In genomic region chr17:66394571-66394970, GRCm38 (mm10) we compare ENCODE assay signal across 12 mouse cellular contexts. TPM values are rescaled to one million over a fixed set of nuclear protein-coding genes. Genes with fewer than 3 reads are reported as not detected.
DNase-seq lines count a peak whose midpoint lies in the region; ATAC-seq and TF ChIP-seq lines count a peak whose summit lies in the region.
"Had no signal": no experiment of that assay in that cellular context is flagged by ENCODE, and none has a peak within 500 bp of the region (broad histone marks: within the 10 kb centered on the region; RNA-seq: fewer than 3 reads in every experiment).

No protein-coding gene starts in this region.

- ATAC-seq in intestine, embryonic 15.5 days, result peak; percentile 20; the same call in 1 of the 2 replicates
- ATAC-seq in intestine, postnatal 0 days, result no peak
- no peak for ATAC-seq in megakaryocyte, adult 5-6 weeks (ENCODE audit: poor library complexity, severe bottlenecking)

- H3K36me3 ChIP-seq in intestine, embryonic 15.5 days, result no peaks in the 10 kb centered on the region
- H3K36me3 ChIP-seq in intestine, postnatal 0 days (ENCODE audit: control insufficient read depth, insufficient read depth), result no peaks in the 10 kb centered on the region
- H3K36me3 ChIP-seq: embryonic facial prominence, embryonic 12.5 days had no signal

- H3K4me2 ChIP-seq in intestine, embryonic 15.5 days (replicated peaks), result no peak overlapping the region
- H3K4me2 ChIP-seq in intestine, postnatal 0 days (replicated peaks; ENCODE audit: low read depth), result no peak overlapping the region
- H3K4me2 ChIP-seq: embryonic facial prominence, embryonic 12.5 days had no signal

- no peak overlapping the region for H3K4me3 ChIP-seq in intestine, embryonic 15.5 days (replicated peaks)
- no peak overlapping the region for H3K4me3 ChIP-seq in intestine, postnatal 0 days (ENCODE audit: low read depth, low read length)
- H3K4me3 ChIP-seq: embryonic facial prominence, embryonic 12.5 days; forebrain, embryonic 10.5 days had no signal

- no peak for TF ChIP-seq CTCF in intestine, postnatal 0 days (IDR thresholded peaks at IDR 0.05; ENCODE audit: low read depth)

- 27% methylated on average over 9 of the region's 9 CpGs for WGBS in intestine, embryonic 15.5 days
- 19% methylated on average over 9 of the region's 9 CpGs for whole genome bisulfite sequencing in intestine, postnatal 0 days

- H3K27me3 ChIP-seq in intestine, embryonic 15.5 days (replicated peaks), result no peaks in the 10 kb centered on the region
- no peaks in the 10 kb centered on the region for H3K27me3 ChIP-seq in intestine, postnatal 0 days (replicated peaks; ENCODE audit: control insufficient read depth, insufficient read depth, low read length)
- H3K27me3 ChIP-seq: embryonic facial prominence, embryonic 12.5 days had no signal

- no peak overlapping the region for H3K9ac ChIP-seq in intestine, embryonic 15.5 days
- H3K9ac ChIP-seq in intestine, postnatal 0 days (ENCODE audit: low read depth, low read length), result no peak overlapping the region
- H3K9ac ChIP-seq: embryonic facial prominence, embryonic 12.5 days had no signal

- H3K4me1 ChIP-seq in intestine, embryonic 15.5 days (replicated peaks), result peaks cover 6% of the 10 kb centered on the region; the same call in 1 of the 2 replicates
- H3K4me1 ChIP-seq in intestine, postnatal 0 days (replicated peaks; ENCODE audit: control insufficient read depth, insufficient read depth, low read length), result no peaks in the 10 kb centered on the region; the same call in 1 of the 2 replicates
- H3K4me1 ChIP-seq: embryonic facial prominence, embryonic 12.5 days had no signal

- DNase-seq in adrenal gland, adult 2 months, result peak; percentile 61
- DNase-seq in adrenal gland, postnatal 36 days, result peak; percentile 44 to 55
- peak; percentile 46 for DNase-seq in retina, embryonic 14.5 days (ENCODE audit: low spot score)
- DNase-seq in right cerebral cortex, postnatal 4 days, result no peak
- DNase-seq: cerebellum, postnatal 10 days; kidney, adult 18-20 months; midbrain, embryonic 14.5 days had no signal

- no peak overlapping the region for H3K27ac ChIP-seq in intestine, embryonic 15.5 days
- H3K27ac ChIP-seq in intestine, postnatal 0 days (ENCODE audit: low read depth, low read length), result no peak overlapping the region
- H3K27ac ChIP-seq: embryonic facial prominence, embryonic 12.5 days; forebrain, embryonic 10.5 days had no signal

- no peaks in the 10 kb centered on the region for H3K9me3 ChIP-seq in intestine, embryonic 15.5 days
- H3K9me3 ChIP-seq in intestine, postnatal 0 days (ENCODE audit: control insufficient read depth), result no peaks in the 10 kb centered on the region

RNA-seq across cellular contexts. Expression of gene Mtcl1, which starts 55.0 kb away (rescaled TPM):
- polyA plus RNA-seq in intestine, embryonic 15.5 days (2015; fragmentation: Nextera tagmentation; extraction: Ambion mirVana), result 5.0 and 5.5 TPM in 2 replicates
- 1.5 and 1.9 TPM in 2 replicates for polyA plus RNA-seq in intestine, postnatal 0 days (2015; fragmentation: Nextera tagmentation; extraction: Ambion mirVana)
- 10 to 100 TPM in 1 of 2 experiments, 1 to 10 TPM in 1; 6.5 to 10.4 TPM for total RNA-seq in adrenal gland, adult 2 months (2021)
- polyA plus RNA-seq in adrenal gland, adult 2 months (2012; rRNA removed), result 3.5 and 5.0 TPM in 2 replicates
- 10 to 100 TPM in 1 of 2 experiments, 1 to 10 TPM in 1; 5.6 to 12.9 TPM for total RNA-seq in adrenal gland, postnatal 36 days (2021)
- total RNA-seq in megakaryocyte, adult 5-6 weeks (2015), result not detected in 2 replicates
- total RNA-seq in megakaryocyte, adult 5-6 weeks (2017), result 0.73 TPM in 1 of 2 replicates, not detected in the other
